Mouse (Mus musculus) neutrophil, adult 65 days (primary cell): ENCODE measurements around the gene Arid4b. TPM values are rescaled to one million over a fixed set of nuclear protein-coding genes. Genes with fewer than 3 reads are reported as not detected.

Experiments used
- total RNA-seq: library from RNA; stranded (reverse); gene quantifications from 2 replicates; pipeline ENCODE4 v1.2.4, GENCODE M21; 2023

The Arid4b gene
- total RNA-seq, result 63.3 and 104 TPM in 2 replicates

GRCm38 (mm10) chr13:14063013-14063941 lies at the start of gene Arid4b, which contains the start of gene Ggps1:
Arid4b (plus strand) TSS chr13:14063232.
Ggps1 (minus strand) TSS chr13:14063488.

DNA sequence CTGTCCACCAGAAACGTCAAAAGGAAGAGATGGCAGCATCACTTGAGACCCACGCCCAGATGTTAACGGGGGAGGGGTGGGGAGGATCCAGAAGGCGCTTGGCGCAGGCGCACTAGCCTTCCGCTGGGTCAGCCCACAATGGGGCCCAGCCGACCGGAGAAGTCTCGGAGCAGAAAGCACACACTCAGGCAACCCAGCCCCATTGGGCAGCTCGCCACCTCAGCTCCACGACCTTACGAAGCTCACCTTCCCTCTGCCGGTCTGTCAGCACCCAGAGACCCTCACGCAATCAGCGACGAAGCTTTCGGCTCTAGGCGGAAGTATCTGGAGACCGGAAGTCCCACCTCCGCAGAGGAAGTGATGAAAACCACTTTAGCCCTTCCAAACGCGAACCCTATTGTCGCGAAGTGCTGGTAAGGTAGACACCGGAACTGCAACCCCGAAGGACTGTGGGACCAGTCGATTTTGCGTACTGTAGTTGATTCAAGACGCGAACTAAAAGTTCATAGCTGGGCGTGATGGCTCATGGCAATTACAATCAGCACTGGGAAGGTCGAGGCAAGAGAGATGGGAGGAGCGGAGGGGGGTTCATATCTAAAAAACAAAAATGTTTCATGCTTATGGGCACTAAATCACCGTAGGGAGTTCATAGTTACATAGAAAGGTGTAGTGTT lies 23.6 kb upstream of the Arid4b start, which contains the start of gene Tbce:
TSS of gene Tbce (minus strand) at position 347 of the 674 bp plus-strand sequence.

Other genes starting within 250 kb of the Arid4b start
- gene B3galnt2, start 108.8 kb upstream of the Arid4b start, total RNA-seq, result 8.8 and 12.8 TPM in 2 replicates
- 64.4 and 92.2 TPM in 2 replicates for gene Tbce, start 23.6 kb upstream of the Arid4b start, total RNA-seq
- gene Ggps1, start 256 bp downstream of the Arid4b start, total RNA-seq, result 21.8 and 24.7 TPM in 2 replicates